Mouse (Mus musculus): ENCODE data around the gene Nt5c3b.

GRCm38 (mm10) chr11:100457247-100457646 is 15.6 kb upstream of the Nt5c3b start:
- no peak for TF ChIP-seq POLR2A (IDR thresholded peaks at IDR 0.05; ENCODE audit: borderline replicate concordance, insufficient read depth, low read length)
- no peak for TF ChIP-seq CTCF (IDR thresholded peaks at IDR 0.05; ENCODE audit: borderline replicate concordance, insufficient read depth, low read depth, low read length)

Measured in cerebellum, adult 2 months (tissue).